Mouse (Mus musculus) subcutaneous adipose tissue, adult 2 months (tissue): ENCODE measurements around the gene Edar. TPM values are rescaled to one million over a fixed set of nuclear protein-coding genes. Genes with fewer than 3 reads are reported as not detected.

Experiments used
- polyA plus RNA-seq: library from polyadenylated mRNA; depleted of rRNA; stranded (reverse); fragments of >200 nt; gene quantifications from 2 replicates; pipeline ENCODE4 v1.2.3, GENCODE M21; 2012; ENCODE audit warnings: low replicate concordance; rRNA removed

Edar gene
- polyA plus RNA-seq = 0.27 TPM in 1 of 2 replicates, not detected in the other

DNA sequence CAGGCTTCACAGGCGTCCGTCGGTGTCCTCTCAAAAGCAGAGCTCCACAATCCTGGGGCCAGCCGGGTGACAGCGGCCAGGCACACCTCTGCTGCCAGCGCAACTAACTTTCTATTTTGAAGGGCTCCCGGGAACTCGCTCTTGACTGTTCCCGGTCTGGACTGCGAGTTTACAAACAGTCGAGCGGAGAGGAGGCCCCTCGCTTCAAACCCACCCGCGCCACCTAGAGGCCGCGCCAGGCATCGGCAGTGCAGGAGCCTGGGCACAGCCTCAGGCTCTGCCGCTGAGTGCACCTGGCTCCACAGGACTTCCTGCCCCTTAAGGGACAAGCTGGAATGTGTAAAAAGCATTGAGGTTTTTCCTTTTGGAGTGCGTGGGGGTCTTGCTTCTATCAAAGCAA is at the start of gene Edar:
Edar (minus strand) TSS at position 122 of the 400 bp plus-strand sequence.

DNA sequence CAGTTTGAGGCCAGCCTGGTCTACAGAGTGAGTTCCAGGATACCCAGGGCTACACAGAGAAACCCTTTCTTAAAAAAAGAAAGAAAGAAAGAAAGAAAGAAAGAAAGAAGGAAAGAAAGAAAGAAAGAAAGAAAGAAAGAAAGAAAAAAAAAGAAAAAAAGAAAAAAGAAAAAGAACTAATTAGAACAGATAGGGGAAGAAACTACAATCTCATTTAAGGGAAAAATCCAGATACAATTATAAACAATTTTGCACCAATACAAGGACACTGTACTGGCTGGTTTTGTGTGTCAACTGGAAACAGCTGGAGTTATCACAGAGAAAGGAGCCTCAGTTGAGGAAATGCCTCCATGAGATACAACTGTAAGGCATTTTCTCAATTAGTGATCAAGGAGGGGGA is 42.7 kb upstream of the Edar start, which contains the start of gene Gm17542:
Gm17542 (minus strand) TSS at position 101 of the 400 bp plus-strand sequence.

Other genes with a start within 250 kb of the Edar start
- 4.2 and 6.8 TPM in 2 replicates for gene Ranbp2, start 228.7 kb downstream of the Edar start, polyA plus RNA-seq
- gene Ccdc138, start 177.7 kb downstream of the Edar start, polyA plus RNA-seq = 0.42 and 0.78 TPM in 2 replicates
- gene Gm17542, start 42.6 kb upstream of the Edar start, polyA plus RNA-seq = not detected in 2 replicates
- 0.67 and 1.7 TPM in 2 replicates for gene Sh3rf3, start 137.7 kb upstream of the Edar start, polyA plus RNA-seq